Mouse (Mus musculus) ES-CJ7 (cell line): ENCODE measurements around the gene Zmym4.
"Not testable (repeated sequence)": the region's sequence is repeated elsewhere in the genome, so short reads cannot be mapped to it uniquely, and the experiment has no call there.

Experiments
- DNase-seq: peaks from one replicate; pipeline ENCODE4 v3.0.0; 2011; ENCODE audit warnings: low read depth, low spot score

Gene Zmym4

GRCm38 (mm10) chr4:126967864-126968821, at the start of gene Zmym4:
Gene Zmym4, minus strand, starts transcription at chr4:126968135.
- peak; percentile 98 for DNase-seq

GRCm38 (mm10) chr4:127016366-127016765, 48.4 kb upstream of the Zmym4 start:
- no peak for DNase-seq

- DNase-seq = peak; percentile 91
Observed at GRCm38 (mm10) chr4:127015294-127015993, 47.5 kb upstream of the Zmym4 start.

- DNase-seq = peak; percentile 87
Observed at GRCm38 (mm10) chr4:127005113-127005936, 37.4 kb upstream of the Zmym4 start.

- no peak for DNase-seq
Observed at GRCm38 (mm10) chr4:127004384-127004783, 36.4 kb upstream of the Zmym4 start.

- DNase-seq = no peak
Observed at GRCm38 (mm10) chr4:127000601-127001105, 32.7 kb upstream of the Zmym4 start.

- DNase-seq = not testable (repeated sequence)
Observed at GRCm38 (mm10) chr4:126999372-126999771, 31.4 kb upstream of the Zmym4 start.

GRCm38 (mm10) chr4:126992356-126992755, 24.4 kb upstream of the Zmym4 start:
- DNase-seq = peak; percentile 70

- DNase-seq = no peak
Observed at GRCm38 (mm10) chr4:126990553-126990952, 22.6 kb upstream of the Zmym4 start.

GRCm38 (mm10) chr4:126988503-126988902, 20.6 kb upstream of the Zmym4 start:
- no peak for DNase-seq

GRCm38 (mm10) chr4:126986768-126987167, 18.8 kb upstream of the Zmym4 start:
- DNase-seq = peak; percentile 54

GRCm38 (mm10) chr4:126983736-126984525, 16.0 kb upstream of the Zmym4 start:
- peak; percentile 87 for DNase-seq

GRCm38 (mm10) chr4:126983321-126983720, 15.4 kb upstream of the Zmym4 start:
- peak; percentile 36 for DNase-seq

- peak; percentile 38 for DNase-seq
Observed at GRCm38 (mm10) chr4:126978706-126979105, 10.8 kb upstream of the Zmym4 start.

GRCm38 (mm10) chr4:126977467-126977866, 9.5 kb upstream of the Zmym4 start:
- DNase-seq = peak; percentile 81

- DNase-seq = peak; percentile 75
Observed at GRCm38 (mm10) chr4:126967241-126967863, 583 bp downstream of the Zmym4 start.

- no peak for DNase-seq
Observed at GRCm38 (mm10) chr4:126958682-126959081, 9.3 kb downstream of the Zmym4 start.

- no peak for DNase-seq
Observed at GRCm38 (mm10) chr4:126958261-126958660, 9.7 kb downstream of the Zmym4 start.

GRCm38 (mm10) chr4:126957434-126957833, 10.5 kb downstream of the Zmym4 start:
- DNase-seq = no peak

- peak; percentile 54 for DNase-seq
Observed at GRCm38 (mm10) chr4:126950801-126951200, 17.1 kb downstream of the Zmym4 start.
